Mouse (Mus musculus) forebrain, embryonic 11.5 days (tissue): Measurements from ENCODE around the gene Gal3st2. TPM values are rescaled to one million over a fixed set of nuclear protein-coding genes. Genes with fewer than 3 reads are reported as not detected.
"Not testable (repeated sequence)": the region's sequence is repeated elsewhere in the genome, so short reads cannot be mapped to it uniquely, and the experiment has no call there.

Source experiments
- ATAC-seq: fragments of 200-750 bp; cut with Nextera tagmentation; replicated peaks from 2 replicates; pipeline ENCODE4 v1.8.0; 2017; ENCODE audit warnings: moderate TSS enrichment; ENCODE audit not compliant: low FRiP score
- DNase-seq: peaks from one replicate; pipeline ENCODE4 v3.0.0-alpha.2; 2017; ENCODE audit warnings: low spot score
- H3K27ac ChIP-seq: fragments of 300-500 bp; sonication (generic); 2 replicates; pipeline ENCODE4 v1.5.1; 2014; ENCODE audit warnings: low read depth, low read length
- H3K27me3 ChIP-seq: fragments of 300-500 bp; sonication (generic); 2 replicates; pipeline ENCODE4 v1.6.1; 2014; ENCODE audit warnings: mild to moderate bottlenecking, low read length, mixed read lengths; ENCODE audit not compliant: control insufficient read depth, insufficient read depth
- H3K36me3 ChIP-seq: fragments of 300-500 bp; sonication (generic); 2 replicates; pipeline ENCODE4 v1.6.1; 2014; ENCODE audit warnings: mild to moderate bottlenecking, low read length, moderate library complexity, mixed read lengths; ENCODE audit not compliant: control insufficient read depth, insufficient read depth
- H3K4me1 ChIP-seq: fragments of 300-500 bp; sonication (generic); replicated peaks from 2 replicates; pipeline ENCODE4 v1.6.1; 2014; ENCODE audit warnings: low read length, mixed read lengths; ENCODE audit not compliant: control insufficient read depth, insufficient read depth
- H3K4me2 ChIP-seq: fragments of 300-500 bp; sonication (generic); 2 replicates; pipeline ENCODE4 v1.6.1; 2014; ENCODE audit warnings: low read depth, mild to moderate bottlenecking, low read length, moderate library complexity, mixed read lengths; ENCODE audit not compliant: severe bottlenecking
- H3K4me3 ChIP-seq: fragments of 300-500 bp; sonication (generic); 2 replicates; pipeline ENCODE4 v1.5.1; 2014; ENCODE audit warnings: low read depth, low read length
- H3K9ac ChIP-seq: fragments of 300-500 bp; sonication (generic); 2 replicates; pipeline ENCODE4 v1.6.1; 2014; ENCODE audit warnings: low read length
- H3K9me3 ChIP-seq: fragments of 300-500 bp; sonication (generic); 2 replicates; pipeline ENCODE4 v1.6.1; 2016; ENCODE audit warnings: low read length, mixed read lengths; ENCODE audit not compliant: control insufficient read depth
- whole genome bisulfite sequencing: fragments of 180-500 bp; shearing (Covaris S2); extraction: QIAGEN DNeasy Blood & Tissue Kit; methylation state at CpG from one replicate; pipeline ENCODE4 v1.1.7; 2014; 5-methylcytosine and 5-hydroxymethylcytosine counted together
- polyA plus RNA-seq: library from polyadenylated mRNA; unstranded; fragments of >200 nt; fragmentation: Nextera tagmentation; extraction: Ambion mirVana; gene quantifications from 2 replicates; pipeline ENCODE4 v1.2.1, GENCODE M21; 2014

Gene Gal3st2
- polyA plus RNA-seq, 1 experiment from 2014 or later: not detected

DNA sequence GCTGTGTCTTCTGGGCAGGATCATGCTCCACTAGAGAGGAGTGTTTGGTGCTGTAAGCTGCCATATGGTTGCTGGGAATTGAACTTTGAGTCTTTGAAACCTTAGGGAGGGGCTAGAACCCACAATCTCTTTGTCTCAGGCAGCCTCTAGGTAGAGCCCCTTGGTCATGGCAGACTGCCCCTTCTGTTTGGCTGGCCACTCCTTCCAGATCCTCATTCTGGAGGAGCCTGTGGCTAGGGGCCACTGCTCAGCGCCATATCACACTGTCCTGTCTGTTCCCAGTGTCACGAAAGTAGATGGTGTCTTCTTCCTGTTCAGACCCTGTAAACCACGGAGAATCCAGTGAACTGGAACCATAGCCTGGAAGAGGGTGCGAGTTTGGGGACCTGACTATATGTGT is 5.3 kb upstream of the Gal3st2 start:
- H3K27ac ChIP-seq, H3K9ac ChIP-seq, ATAC-seq, H3K9me3 ChIP-seq, H3K36me3 ChIP-seq, H3K4me2 ChIP-seq, H3K4me3 ChIP-seq, H3K4me1 ChIP-seq, H3K27me3 ChIP-seq, DNase-seq: not testable (repeated sequence)
- WGBS: 85% methylated on average over 4 of the region's 4 CpGs

GRCm38 (mm10) chr1:93857370-93857769 is 3.7 kb upstream of the Gal3st2 start:
- H3K9ac ChIP-seq: no peak overlapping the region
- ATAC-seq: no peak
- whole genome bisulfite sequencing: 93% methylated on average over 6 of the region's 6 CpGs
- no peak overlapping the region for H3K27ac ChIP-seq
- H3K36me3 ChIP-seq: no peaks in the 10 kb centered on the region
- H3K4me1 ChIP-seq: no peaks in the 10 kb centered on the region
- H3K4me2 ChIP-seq: no peak overlapping the region
- no peak overlapping the region for H3K4me3 ChIP-seq
- no peaks in the 10 kb centered on the region for H3K27me3 ChIP-seq
- DNase-seq: no peak
- no peaks in the 10 kb centered on the region for H3K9me3 ChIP-seq

DNA sequence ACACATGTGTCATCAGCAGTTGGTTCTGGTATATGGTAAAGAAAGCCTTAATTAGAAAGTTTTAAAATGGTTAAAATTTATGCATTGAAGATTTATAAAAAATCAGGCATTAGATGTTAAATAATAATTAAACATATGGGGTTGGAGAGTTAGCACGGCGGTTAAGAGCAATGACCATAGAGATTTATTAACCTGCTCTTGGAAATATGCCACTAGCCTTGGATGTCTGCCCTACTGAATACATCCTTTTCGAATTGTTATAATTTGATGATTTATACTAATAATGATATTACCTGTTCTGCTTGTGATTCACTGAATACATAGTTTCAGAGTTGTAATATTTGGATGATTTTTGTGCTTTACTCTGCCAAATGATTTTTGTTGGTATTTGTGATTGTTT is 3.1 kb upstream of the Gal3st2 start:
- WGBS: 91% methylated on average over 3 of the region's 3 CpGs
- Histone ChIP-seq H3K9ac (no peak overlapping the region), H3K4me1 (no peaks in the 10 kb centered on the region)

DNA sequence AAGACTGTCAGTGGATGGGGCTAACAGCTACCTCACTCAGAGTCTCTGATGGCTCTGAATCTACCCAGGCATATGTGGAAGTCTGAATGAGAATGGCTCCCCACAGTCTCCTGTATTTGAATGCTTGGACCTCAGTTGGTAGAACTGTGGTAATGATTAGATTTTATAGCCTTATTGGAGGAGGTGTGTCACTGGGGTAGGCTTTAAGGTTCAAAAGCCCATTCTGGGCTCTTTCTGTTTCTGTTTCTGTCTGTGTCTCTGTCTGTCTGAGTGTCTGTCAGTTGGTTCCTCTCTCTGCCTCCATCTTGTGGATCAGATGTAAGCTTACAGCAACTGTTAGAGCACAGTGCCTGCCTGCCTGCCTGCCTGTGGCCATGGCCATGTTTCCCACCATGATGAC is 1.5 kb upstream of the Gal3st2 start:
- H3K27me3 ChIP-seq: no peaks in the 10 kb centered on the region
- DNase-seq: no peak
- no peaks in the 10 kb centered on the region for H3K36me3 ChIP-seq
- H3K27ac ChIP-seq: no peak overlapping the region
- no peak overlapping the region for H3K9ac ChIP-seq
- ATAC-seq: no peak
- no peaks in the 10 kb centered on the region for H3K9me3 ChIP-seq
- no peak overlapping the region for H3K4me2 ChIP-seq
- no peaks in the 10 kb centered on the region for H3K4me1 ChIP-seq
- H3K4me3 ChIP-seq: no peak overlapping the region

More for the DNA sequence above, 3.1 kb upstream of the Gal3st2 start:
- DNase-seq: no peak
- Histone ChIP-seq H3K4me3 (no peak overlapping the region), H3K9me3 (no peaks in the 10 kb centered on the region), H3K27ac (no peak overlapping the region), H3K4me2 (no peak overlapping the region), H3K27me3 (no peaks in the 10 kb centered on the region), H3K36me3 (no peaks in the 10 kb centered on the region)
- no peak for ATAC-seq

- not testable (repeated sequence) for H3K36me3 ChIP-seq, H3K27ac ChIP-seq, H3K9me3 ChIP-seq, H3K9ac ChIP-seq, H3K4me3 ChIP-seq, H3K27me3 ChIP-seq, DNase-seq, H3K4me1 ChIP-seq, H3K4me2 ChIP-seq
- WGBS: 64% methylated on average over 1 of the region's 1 CpGs
- ATAC-seq: 0 out of 2 replicates have a peak, but pooled peaks have one; percentile 2
Measured at GRCm38 (mm10) chr1:93871594-93872105, 10.5 kb downstream of the Gal3st2 start.

DNA sequence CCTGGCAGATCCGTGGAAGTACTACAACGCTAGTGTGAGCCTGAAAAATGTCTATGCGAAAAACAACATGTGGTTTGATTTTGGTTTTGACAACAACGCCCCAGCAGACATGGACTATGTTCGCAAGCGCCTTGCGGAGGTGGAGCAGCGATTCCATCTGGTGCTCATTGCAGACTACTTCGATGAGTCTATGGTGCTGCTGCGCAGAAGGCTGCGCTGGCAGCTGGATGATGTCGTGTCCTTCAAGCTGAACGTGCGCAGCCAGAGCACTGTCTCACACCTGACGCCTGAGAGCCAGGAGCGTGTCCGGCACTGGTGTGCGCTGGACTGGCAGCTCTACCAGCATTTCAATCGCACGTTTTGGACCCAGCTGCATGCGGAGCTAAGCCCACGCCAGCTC is 13.3 kb downstream of the Gal3st2 start:
- not testable (repeated sequence) for H3K36me3 ChIP-seq, H3K9ac ChIP-seq, H3K4me2 ChIP-seq, ATAC-seq, H3K4me1 ChIP-seq, H3K27ac ChIP-seq, H3K4me3 ChIP-seq, H3K9me3 ChIP-seq, H3K27me3 ChIP-seq
- 97% methylated on average over 11 of the region's 22 CpGs for WGBS
- DNase-seq: peak; percentile 10

GRCm38 (mm10) chr1:93881778-93882177 is 20.7 kb downstream of the Gal3st2 start:
- WGBS: no CpG with 5 or more reads among the region's 11 CpGs
- not testable (repeated sequence) for H3K4me1 ChIP-seq, DNase-seq, H3K4me3 ChIP-seq, H3K27me3 ChIP-seq, H3K9me3 ChIP-seq, H3K4me2 ChIP-seq, H3K9ac ChIP-seq, H3K27ac ChIP-seq, H3K36me3 ChIP-seq
- ATAC-seq: peak; percentile 72

DNA sequence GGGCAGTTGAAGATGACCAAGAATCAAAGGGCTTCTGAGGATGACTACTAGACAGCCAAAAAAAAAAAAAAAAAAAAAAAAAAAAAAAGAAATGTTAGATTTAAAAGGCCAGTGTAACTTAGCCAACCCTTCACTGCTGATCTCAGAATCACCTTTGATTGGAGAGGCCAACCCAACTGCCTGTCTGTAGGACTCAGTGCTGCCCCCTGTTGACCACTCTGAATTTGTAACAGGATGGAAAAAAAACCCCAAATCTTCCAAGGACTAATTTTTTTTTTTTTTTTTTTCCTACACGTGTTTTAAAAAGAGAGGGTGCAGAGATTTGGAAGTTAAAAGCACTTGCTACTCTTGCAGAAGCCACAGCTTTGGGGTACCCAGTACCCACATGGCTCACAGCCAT is 29.8 kb downstream of the Gal3st2 start:
- DNase-seq: peak; percentile 45
- H3K4me3 ChIP-seq, H3K4me2 ChIP-seq, H3K9me3 ChIP-seq, ATAC-seq, H3K36me3 ChIP-seq, H3K27ac ChIP-seq, H3K9ac ChIP-seq, H3K27me3 ChIP-seq, H3K4me1 ChIP-seq: not testable (repeated sequence)
- WGBS: 50% methylated on average over 1 of the region's 1 CpGs

DNA sequence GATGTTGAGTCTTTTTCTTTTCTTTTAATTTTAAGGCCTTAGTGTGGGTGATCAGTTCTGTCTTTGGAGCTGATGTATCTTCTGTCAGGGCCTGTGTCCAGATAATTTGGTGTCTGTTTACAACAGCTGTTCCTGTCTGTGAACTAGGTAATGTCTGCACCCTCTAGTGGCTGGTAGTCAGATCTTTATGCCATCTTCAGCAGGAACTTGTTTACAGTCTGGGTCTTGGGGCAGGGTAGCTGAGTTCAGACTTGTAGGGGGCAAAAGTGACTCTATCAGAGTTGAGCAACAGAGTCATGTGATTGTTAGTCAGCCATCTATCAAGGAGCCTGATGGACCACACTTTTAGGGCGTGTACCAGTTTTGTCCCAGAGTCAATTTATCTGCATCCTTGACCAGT is 36.3 kb downstream of the Gal3st2 start:
- H3K27ac ChIP-seq, H3K4me3 ChIP-seq, H3K36me3 ChIP-seq, DNase-seq, H3K9me3 ChIP-seq, H3K4me2 ChIP-seq, H3K4me1 ChIP-seq, ATAC-seq, H3K27me3 ChIP-seq, H3K9ac ChIP-seq: not testable (repeated sequence)
- no CpG with 5 or more reads among the region's 1 CpGs for WGBS
